Mouse (Mus musculus): Measurements from ENCODE around the gene Shtn1. TPM values are rescaled to one million over a fixed set of nuclear protein-coding genes. Genes with fewer than 3 reads are reported as not detected.
A peak's percentile ranks its signal among the peaks of the same experiment; 100 is the strongest.

The Shtn1 gene
- polyA plus RNA-seq, 1 experiment from 2014 or later, result 13.4 TPM

- TF ChIP-seq CTCF (IDR thresholded peaks at IDR 0.05; ENCODE audit: low read depth) (no peak), EP300 (optimal IDR thresholded peaks at IDR 0.05) (no peak)
- Histone ChIP-seq H3K4me3 (ENCODE audit: low read depth, low read length) (no peak overlapping the region), H3K4me1 (replicated peaks; ENCODE audit: control insufficient read depth, insufficient read depth) (no peaks in the 10 kb centered on the region), H3K4me2 (replicated peaks; ENCODE audit: low read depth) (no peak overlapping the region), H3K27me3 (ENCODE audit: control insufficient read depth, insufficient read depth, low read length) (no peaks in the 10 kb centered on the region), H3K36me3 (ENCODE audit: control insufficient read depth, insufficient read depth, low read length) (no peaks in the 10 kb centered on the region), H3K9me3 (ENCODE audit: control insufficient read depth, low read length) (no peaks in the 10 kb centered on the region), H3K27ac (replicated peaks) (no peak overlapping the region), H3K9ac (ENCODE audit: low read length) (no peak overlapping the region)
- WGBS, result 72% methylated on average over 4 of the region's 4 CpGs
- DNase-seq (ENCODE audit: low spot score) (no peak), ATAC-seq (ENCODE audit: low FRiP score, low TSS enrichment) (no peak)
Observed at GRCm38 (mm10) chr19:59071396-59071795, 4.5 kb downstream of the Shtn1 start.

DNA sequence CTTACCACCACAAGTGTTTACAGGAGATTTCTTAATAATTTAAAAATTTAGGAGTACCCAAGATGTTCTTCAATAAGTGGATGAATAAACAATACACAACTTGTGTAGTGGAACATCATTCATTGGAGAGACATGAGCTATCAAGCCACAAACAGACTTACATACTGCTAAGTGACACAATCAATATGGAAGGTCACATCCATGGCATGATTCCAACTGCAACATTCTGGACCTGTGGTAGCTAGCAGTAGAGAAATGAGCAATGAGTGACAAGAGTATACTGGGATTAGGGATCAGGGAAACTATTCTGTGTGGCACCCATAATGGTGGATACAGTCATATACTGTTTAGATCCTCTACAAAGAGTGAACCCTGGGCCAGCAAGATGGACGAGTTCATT is 8.2 kb downstream of the Shtn1 start:
- H3K9me3 ChIP-seq (ENCODE audit: control insufficient read depth, low read length), result no peaks in the 10 kb centered on the region
- TF ChIP-seq CTCF (IDR thresholded peaks at IDR 0.05; ENCODE audit: low read depth), result no peak
- no peak for TF ChIP-seq EP300 (optimal IDR thresholded peaks at IDR 0.05)
- H3K4me3 ChIP-seq (ENCODE audit: low read depth, low read length), result no peak overlapping the region
- no peaks in the 10 kb centered on the region for H3K27me3 ChIP-seq (ENCODE audit: control insufficient read depth, insufficient read depth, low read length)
- no peaks in the 10 kb centered on the region for H3K4me1 ChIP-seq (replicated peaks; ENCODE audit: control insufficient read depth, insufficient read depth)
- ATAC-seq (ENCODE audit: low FRiP score, low TSS enrichment) (no peak), DNase-seq (ENCODE audit: low spot score) (no peak)
- H3K36me3 ChIP-seq (ENCODE audit: control insufficient read depth, insufficient read depth, low read length), result no peaks in the 10 kb centered on the region
- no peak overlapping the region for H3K9ac ChIP-seq (ENCODE audit: low read length)
- 84% methylated on average over 1 of the region's 1 CpGs for WGBS
- no peak overlapping the region for H3K27ac ChIP-seq (replicated peaks)
- H3K4me2 ChIP-seq (replicated peaks; ENCODE audit: low read depth), result no peak overlapping the region

- H3K36me3 ChIP-seq (ENCODE audit: control insufficient read depth, insufficient read depth, low read length), result no peaks in the 10 kb centered on the region
- no peak overlapping the region for H3K4me3 ChIP-seq (ENCODE audit: low read depth, low read length)
- H3K27ac ChIP-seq (replicated peaks), result no peak overlapping the region
- WGBS, result 60% methylated on average over 2 of the region's 2 CpGs
- H3K4me2 ChIP-seq (replicated peaks; ENCODE audit: low read depth), result no peak overlapping the region
- TF ChIP-seq EP300 (optimal IDR thresholded peaks at IDR 0.05) (no peak), CTCF (IDR thresholded peaks at IDR 0.05; ENCODE audit: low read depth) (no peak)
- ATAC-seq (ENCODE audit: low FRiP score, low TSS enrichment), result peak; percentile 70
- H3K4me1 ChIP-seq (replicated peaks; ENCODE audit: control insufficient read depth, insufficient read depth), result no peaks in the 10 kb centered on the region
- peak; percentile 15 for DNase-seq (ENCODE audit: low spot score)
- no peaks in the 10 kb centered on the region for H3K27me3 ChIP-seq (ENCODE audit: control insufficient read depth, insufficient read depth, low read length)
- H3K9ac ChIP-seq (ENCODE audit: low read length), result no peak overlapping the region
- H3K9me3 ChIP-seq (ENCODE audit: control insufficient read depth, low read length), result no peaks in the 10 kb centered on the region
Observed at GRCm38 (mm10) chr19:59066670-59067069, 9.2 kb downstream of the Shtn1 start.

GRCm38 (mm10) chr19:59066115-59066514 is 9.8 kb downstream of the Shtn1 start:
- Histone ChIP-seq H3K36me3 (ENCODE audit: control insufficient read depth, insufficient read depth, low read length) (no peaks in the 10 kb centered on the region), H3K9me3 (ENCODE audit: control insufficient read depth, low read length) (no peaks in the 10 kb centered on the region), H3K4me3 (ENCODE audit: low read depth, low read length) (no peak overlapping the region), H3K4me1 (replicated peaks; ENCODE audit: control insufficient read depth, insufficient read depth) (no peaks in the 10 kb centered on the region), H3K27ac (replicated peaks) (no peak overlapping the region), H3K27me3 (ENCODE audit: control insufficient read depth, insufficient read depth, low read length) (no peaks in the 10 kb centered on the region), H3K9ac (ENCODE audit: low read length) (no peak overlapping the region), H3K4me2 (replicated peaks; ENCODE audit: low read depth) (no peak overlapping the region)
- 60% methylated on average over 5 of the region's 5 CpGs for WGBS
- ATAC-seq (ENCODE audit: low FRiP score, low TSS enrichment) (no peak), DNase-seq (ENCODE audit: low spot score) (no peak)
- TF ChIP-seq CTCF (IDR thresholded peaks at IDR 0.05; ENCODE audit: low read depth), result no peak
- TF ChIP-seq EP300 (optimal IDR thresholded peaks at IDR 0.05), result no peak

DNA sequence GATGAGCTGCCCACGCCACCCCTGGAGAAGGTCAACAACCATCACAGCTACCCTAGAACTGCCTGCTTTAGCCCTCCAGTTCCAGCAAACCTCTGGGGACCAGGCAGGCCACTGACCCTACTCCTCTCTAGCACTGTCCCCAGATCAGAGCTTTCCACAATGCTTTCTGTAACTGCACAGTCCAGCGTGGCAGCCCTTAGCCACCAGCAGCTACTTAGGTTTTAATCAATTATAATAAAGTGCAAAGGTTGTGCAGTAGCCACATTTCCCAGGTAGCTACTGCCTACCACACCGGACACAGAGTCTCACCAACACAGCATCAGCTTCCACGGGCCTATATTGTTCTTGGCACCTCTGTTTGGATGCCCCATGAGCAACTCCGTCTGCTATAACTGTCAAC is 11.3 kb downstream of the Shtn1 start:
- no peak for ATAC-seq (ENCODE audit: low FRiP score, low TSS enrichment)
- H3K4me2 ChIP-seq (replicated peaks; ENCODE audit: low read depth), result no peak overlapping the region
- H3K27me3 ChIP-seq (ENCODE audit: control insufficient read depth, insufficient read depth, low read length), result no peaks in the 10 kb centered on the region
- H3K4me3 ChIP-seq (ENCODE audit: low read depth, low read length), result no peak overlapping the region
- no peaks in the 10 kb centered on the region for H3K4me1 ChIP-seq (replicated peaks; ENCODE audit: control insufficient read depth, insufficient read depth)
- H3K9me3 ChIP-seq (ENCODE audit: control insufficient read depth, low read length), result no peaks in the 10 kb centered on the region
- TF ChIP-seq EP300 (optimal IDR thresholded peaks at IDR 0.05) (no peak), CTCF (IDR thresholded peaks at IDR 0.05; ENCODE audit: low read depth) (no peak)
- WGBS, result 88% methylated on average over 5 of the region's 5 CpGs
- no peaks in the 10 kb centered on the region for H3K36me3 ChIP-seq (ENCODE audit: control insufficient read depth, insufficient read depth, low read length)
- no peak overlapping the region for H3K27ac ChIP-seq (replicated peaks)
- DNase-seq (ENCODE audit: low spot score), result no peak
- H3K9ac ChIP-seq (ENCODE audit: low read length), result no peak overlapping the region

GRCm38 (mm10) chr19:59063568-59063967 is 12.3 kb downstream of the Shtn1 start:
- DNase-seq (ENCODE audit: low spot score), result no peak
- WGBS, result 86% methylated on average over 5 of the region's 5 CpGs
- no peak for ATAC-seq (ENCODE audit: low FRiP score, low TSS enrichment)
- Histone ChIP-seq H3K36me3 (ENCODE audit: control insufficient read depth, insufficient read depth, low read length) (no peaks in the 10 kb centered on the region), H3K4me3 (ENCODE audit: low read depth, low read length) (no peak overlapping the region), H3K4me2 (replicated peaks; ENCODE audit: low read depth) (no peak overlapping the region), H3K27ac (replicated peaks) (no peak overlapping the region), H3K4me1 (replicated peaks; ENCODE audit: control insufficient read depth, insufficient read depth) (no peaks in the 10 kb centered on the region), H3K27me3 (ENCODE audit: control insufficient read depth, insufficient read depth, low read length) (no peaks in the 10 kb centered on the region), H3K9ac (ENCODE audit: low read length) (no peak overlapping the region), H3K9me3 (ENCODE audit: control insufficient read depth, low read length) (no peaks in the 10 kb centered on the region)
- TF ChIP-seq CTCF (IDR thresholded peaks at IDR 0.05; ENCODE audit: low read depth) (no peak), EP300 (optimal IDR thresholded peaks at IDR 0.05) (no peak)

Measured in stomach, postnatal 0 days (tissue).